Mouse (Mus musculus): ENCODE measurements around the gene Gm10277. TPM values are rescaled to one million over a fixed set of nuclear protein-coding genes. Genes with fewer than 3 reads are reported as not detected.

Gene Gm10277
- 0.89 and 1.0 TPM in 2 replicates for polyA plus RNA-seq (2015; fragmentation: Nextera tagmentation; extraction: Ambion mirVana)

- Histone ChIP-seq H3K27ac (ENCODE audit: low read length) (peak within 1 kb of the TSS; percentile 99), H3K9ac (ENCODE audit: low read depth, low read length) (peak within 1 kb of the TSS; percentile 71; the same call in 1 of the 2 replicates), H3K4me3 (ENCODE audit: low read length) (no peak within 1 kb of the TSS), H3K9me3 (ENCODE audit: control insufficient read depth, low read length) (no peaks in the 10 kb centered on the region), H3K4me2 (ENCODE audit: low read depth, low read length) (no peak within 1 kb of the TSS), H3K27me3 (replicated peaks; ENCODE audit: control insufficient read depth, insufficient read depth, low read length) (no peaks in the 10 kb centered on the region), H3K36me3 (ENCODE audit: control insufficient read depth, insufficient read depth, low read length) (no peaks in the 10 kb centered on the region), H3K4me1 (ENCODE audit: control insufficient read depth, insufficient read depth, low read length) (peaks cover 66% of the 10 kb centered on the region)
- ATAC-seq: no peak
- WGBS: 83% methylated on average over 5 of the region's 5 CpGs
Observed at GRCm38 (mm10) chr11:77787707-77788106, at the start of gene Gm10277. TSS of gene Gm10277 (minus strand) at chr11:77787747.

GRCm38 (mm10) chr11:77836751-77837150 is 49.2 kb upstream of the Gm10277 start:
- no peak overlapping the region for H3K4me2 ChIP-seq (ENCODE audit: low read depth, low read length)
- H3K4me1 ChIP-seq (ENCODE audit: control insufficient read depth, insufficient read depth, low read length): peaks cover 12% of the 10 kb centered on the region; the same call in 1 of the 2 replicates
- no peaks in the 10 kb centered on the region for H3K9me3 ChIP-seq (ENCODE audit: control insufficient read depth, low read length)
- WGBS: 43% methylated on average over 4 of the region's 4 CpGs
- no peaks in the 10 kb centered on the region for H3K27me3 ChIP-seq (replicated peaks; ENCODE audit: control insufficient read depth, insufficient read depth, low read length)
- peaks cover 13% of the 10 kb centered on the region; the same call in 1 of the 2 replicates for H3K36me3 ChIP-seq (ENCODE audit: control insufficient read depth, insufficient read depth, low read length)
- no peak overlapping the region for H3K9ac ChIP-seq (ENCODE audit: low read depth, low read length)
- no peak overlapping the region; the same call in 1 of the 2 replicates for H3K27ac ChIP-seq (ENCODE audit: low read length)
- no peak overlapping the region for H3K4me3 ChIP-seq (ENCODE audit: low read length)
- ATAC-seq: peak; percentile 54

- peaks cover 13% of the 10 kb centered on the region; the same call in 1 of the 2 replicates for H3K36me3 ChIP-seq (ENCODE audit: control insufficient read depth, insufficient read depth, low read length)
Observed at GRCm38 (mm10) chr11:77836290-77836689, 48.7 kb upstream of the Gm10277 start.

GRCm38 (mm10) chr11:77835109-77835508 is 47.6 kb upstream of the Gm10277 start:
- peaks cover 10% of the 10 kb centered on the region; the same call in 1 of the 2 replicates for H3K4me1 ChIP-seq (ENCODE audit: control insufficient read depth, insufficient read depth, low read length)
- H3K4me3 ChIP-seq (ENCODE audit: low read length): no peak overlapping the region
- H3K27ac ChIP-seq (ENCODE audit: low read length): no peak overlapping the region
- H3K36me3 ChIP-seq (ENCODE audit: control insufficient read depth, insufficient read depth, low read length): peaks cover 10% of the 10 kb centered on the region; the same call in 1 of the 2 replicates
- H3K9me3 ChIP-seq (ENCODE audit: control insufficient read depth, low read length): no peaks in the 10 kb centered on the region
- no peaks in the 10 kb centered on the region for H3K27me3 ChIP-seq (replicated peaks; ENCODE audit: control insufficient read depth, insufficient read depth, low read length)
- H3K9ac ChIP-seq (ENCODE audit: low read depth, low read length): no peak overlapping the region
- ATAC-seq: no peak
- H3K4me2 ChIP-seq (ENCODE audit: low read depth, low read length): no peak overlapping the region
- 80% methylated on average over 3 of the region's 3 CpGs for WGBS

More at GRCm38 (mm10) chr11:77836290-77836689, 48.7 kb upstream of the Gm10277 start:
- no peaks in the 10 kb centered on the region for H3K27me3 ChIP-seq (replicated peaks; ENCODE audit: control insufficient read depth, insufficient read depth, low read length)
- peaks cover 12% of the 10 kb centered on the region; the same call in 1 of the 2 replicates for H3K4me1 ChIP-seq (ENCODE audit: control insufficient read depth, insufficient read depth, low read length)
- no peak overlapping the region; the same call in 1 of the 2 replicates for H3K27ac ChIP-seq (ENCODE audit: low read length)
- no peaks in the 10 kb centered on the region for H3K9me3 ChIP-seq (ENCODE audit: control insufficient read depth, low read length)
- no peak for ATAC-seq
- WGBS: 76% methylated on average over 5 of the region's 5 CpGs
- no peak overlapping the region for H3K4me3 ChIP-seq (ENCODE audit: low read length)
- no peak overlapping the region for H3K4me2 ChIP-seq (ENCODE audit: low read depth, low read length)
- H3K9ac ChIP-seq (ENCODE audit: low read depth, low read length): no peak overlapping the region

GRCm38 (mm10) chr11:77832541-77832940 is 45.0 kb upstream of the Gm10277 start:
- ATAC-seq: no peak
- no peaks in the 10 kb centered on the region for H3K9me3 ChIP-seq (ENCODE audit: control insufficient read depth, low read length)
- no peak overlapping the region for H3K9ac ChIP-seq (ENCODE audit: low read depth, low read length)
- H3K27me3 ChIP-seq (replicated peaks; ENCODE audit: control insufficient read depth, insufficient read depth, low read length): no peaks in the 10 kb centered on the region
- H3K27ac ChIP-seq (ENCODE audit: low read length): no peak overlapping the region
- 91% methylated on average over 4 of the region's 4 CpGs for WGBS
- peaks cover 8% of the 10 kb centered on the region; the same call in 1 of the 2 replicates for H3K4me1 ChIP-seq (ENCODE audit: control insufficient read depth, insufficient read depth, low read length)
- no peak overlapping the region for H3K4me3 ChIP-seq (ENCODE audit: low read length)
- H3K4me2 ChIP-seq (ENCODE audit: low read depth, low read length): no peak overlapping the region
- peaks cover 21% of the 10 kb centered on the region; the same call in 1 of the 2 replicates for H3K36me3 ChIP-seq (ENCODE audit: control insufficient read depth, insufficient read depth, low read length)

GRCm38 (mm10) chr11:77830875-77831274 is 43.3 kb upstream of the Gm10277 start:
- Histone ChIP-seq H3K27me3 (replicated peaks; ENCODE audit: control insufficient read depth, insufficient read depth, low read length) (no peaks in the 10 kb centered on the region), H3K4me2 (ENCODE audit: low read depth, low read length) (no peak overlapping the region), H3K36me3 (ENCODE audit: control insufficient read depth, insufficient read depth, low read length) (peaks cover 21% of the 10 kb centered on the region; the same call in 1 of the 2 replicates), H3K27ac (ENCODE audit: low read length) (no peak overlapping the region), H3K4me1 (ENCODE audit: control insufficient read depth, insufficient read depth, low read length) (peaks cover 4% of the 10 kb centered on the region; the same call in 1 of the 2 replicates), H3K9ac (ENCODE audit: low read depth, low read length) (no peak overlapping the region), H3K9me3 (ENCODE audit: control insufficient read depth, low read length) (no peaks in the 10 kb centered on the region), H3K4me3 (ENCODE audit: low read length) (no peak overlapping the region)
- 63% methylated on average over 7 of the region's 7 CpGs for WGBS
- no peak for ATAC-seq

- Histone ChIP-seq H3K4me1 (ENCODE audit: control insufficient read depth, insufficient read depth, low read length) (peaks cover 4% of the 10 kb centered on the region; the same call in 1 of the 2 replicates), H3K4me2 (ENCODE audit: low read depth, low read length) (no peak overlapping the region), H3K9me3 (ENCODE audit: control insufficient read depth, low read length) (no peaks in the 10 kb centered on the region), H3K36me3 (ENCODE audit: control insufficient read depth, insufficient read depth, low read length) (peaks cover 18% of the 10 kb centered on the region), H3K27me3 (replicated peaks; ENCODE audit: control insufficient read depth, insufficient read depth, low read length) (no peaks in the 10 kb centered on the region), H3K4me3 (ENCODE audit: low read length) (no peak overlapping the region), H3K9ac (ENCODE audit: low read depth, low read length) (no peak overlapping the region), H3K27ac (ENCODE audit: low read length) (no peak overlapping the region)
- WGBS: 78% methylated on average over 23 of the region's 23 CpGs
- no peak for ATAC-seq
Observed at GRCm38 (mm10) chr11:77829043-77829841, 41.7 kb upstream of the Gm10277 start.

GRCm38 (mm10) chr11:77828163-77828562 is 40.6 kb upstream of the Gm10277 start:
- Histone ChIP-seq H3K9ac (ENCODE audit: low read depth, low read length) (no peak overlapping the region), H3K9me3 (ENCODE audit: control insufficient read depth, low read length) (no peaks in the 10 kb centered on the region), H3K4me1 (ENCODE audit: control insufficient read depth, insufficient read depth, low read length) (peaks cover 4% of the 10 kb centered on the region; the same call in 1 of the 2 replicates), H3K36me3 (ENCODE audit: control insufficient read depth, insufficient read depth, low read length) (peaks cover 24% of the 10 kb centered on the region), H3K27me3 (replicated peaks; ENCODE audit: control insufficient read depth, insufficient read depth, low read length) (no peaks in the 10 kb centered on the region), H3K27ac (ENCODE audit: low read length) (no peak overlapping the region), H3K4me3 (ENCODE audit: low read length) (no peak overlapping the region), H3K4me2 (ENCODE audit: low read depth, low read length) (no peak overlapping the region)
- no peak for ATAC-seq
- 91% methylated on average over 5 of the region's 5 CpGs for WGBS

- peak; percentile 39; the same call in 1 of the 2 replicates for ATAC-seq
- Histone ChIP-seq H3K27ac (ENCODE audit: low read length) (no peak overlapping the region), H3K27me3 (replicated peaks; ENCODE audit: control insufficient read depth, insufficient read depth, low read length) (no peaks in the 10 kb centered on the region), H3K4me3 (ENCODE audit: low read length) (no peak overlapping the region), H3K4me1 (ENCODE audit: control insufficient read depth, insufficient read depth, low read length) (peaks cover 4% of the 10 kb centered on the region; the same call in 1 of the 2 replicates), H3K4me2 (ENCODE audit: low read depth, low read length) (no peak overlapping the region), H3K9me3 (ENCODE audit: control insufficient read depth, low read length) (no peaks in the 10 kb centered on the region), H3K9ac (ENCODE audit: low read depth, low read length) (no peak overlapping the region), H3K36me3 (ENCODE audit: control insufficient read depth, insufficient read depth, low read length) (peaks cover 24% of the 10 kb centered on the region)
- 55% methylated on average over 18 of the region's 18 CpGs for WGBS
Observed at GRCm38 (mm10) chr11:77827241-77827995, 39.9 kb upstream of the Gm10277 start.

Measured in intestine, embryonic 16.5 days (tissue).